Mouse (Mus musculus) inflammation-experienced regulatory T-cells, adult 6 months (primary cell): ENCODE data around the gene Ube2g2. TPM values are rescaled to one million over a fixed set of nuclear protein-coding genes. Genes with fewer than 3 reads are reported as not detected.

Source experiments
- ATAC-seq: one replicate; pipeline ENCODE4 v1.8.0; 2017
- polyA plus RNA-seq, 3 experiments: library from polyadenylated mRNA; unstranded; fragments of 100-300 nt; shearing (Covaris generic); gene quantifications; one replicate each; pipeline ENCODE4 v1.2.1; 2017

Gene Ube2g2
- 10 to 100 TPM; 41.1 to 55.4 (median 50.1) TPM for polyA plus RNA-seq

DNA sequence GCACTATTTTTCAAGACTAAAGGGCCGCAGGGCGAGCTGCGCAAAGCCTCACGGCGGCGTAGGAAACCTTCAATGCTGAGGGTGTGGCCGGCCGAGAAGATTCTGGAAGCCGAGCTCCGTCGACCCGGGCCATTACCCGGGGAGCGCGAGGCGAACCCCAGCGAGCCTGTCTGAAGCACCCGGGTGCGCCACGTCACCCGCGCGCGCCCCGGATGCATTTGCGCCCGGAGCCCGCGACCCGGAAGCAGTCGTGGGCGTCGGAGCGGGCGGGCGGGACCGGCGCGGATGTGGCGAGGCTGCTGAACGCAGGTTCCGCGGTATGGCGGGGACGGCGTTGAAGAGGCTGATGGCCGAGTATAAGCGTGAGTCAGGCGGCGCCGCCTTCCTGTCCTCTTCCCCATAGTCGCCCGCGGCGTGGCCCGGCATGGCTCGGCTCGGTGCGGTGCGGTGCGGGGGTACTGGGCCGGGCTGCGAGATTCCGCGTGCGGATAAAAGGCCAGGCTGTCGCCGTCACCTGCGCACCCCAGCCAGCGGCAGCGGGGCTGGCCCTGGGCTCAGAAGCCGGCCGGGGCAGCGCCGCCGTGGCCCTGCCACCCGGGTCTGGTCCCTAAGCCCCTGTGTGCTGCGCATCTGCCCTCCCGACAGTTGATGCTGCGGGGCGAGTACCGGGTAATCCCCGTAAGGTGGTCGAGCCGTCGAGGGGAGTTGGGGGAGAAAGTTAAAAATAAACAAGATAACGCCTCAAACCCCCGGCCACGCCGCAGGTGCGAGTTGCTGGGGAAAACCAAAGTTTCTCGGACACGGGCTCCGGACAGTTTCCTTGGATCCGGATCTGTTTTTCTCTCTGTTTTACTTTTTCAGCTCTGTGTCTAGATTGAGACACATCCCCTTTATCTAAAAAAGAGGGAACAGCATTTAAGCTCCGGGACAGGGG is at the start of gene Ube2g2:
Gene Ube2g2, plus strand, starts transcription at position 221 of the 934 bp plus-strand sequence.
- ATAC-seq = peak; percentile 86

GRCm38 (mm10) chr10:77573162-77573561 is 48.9 kb upstream of the Ube2g2 start:
- ATAC-seq = no peak

- ATAC-seq = no peak
Measured at GRCm38 (mm10) chr10:77580027-77580920, 41.8 kb upstream of the Ube2g2 start.

DNA sequence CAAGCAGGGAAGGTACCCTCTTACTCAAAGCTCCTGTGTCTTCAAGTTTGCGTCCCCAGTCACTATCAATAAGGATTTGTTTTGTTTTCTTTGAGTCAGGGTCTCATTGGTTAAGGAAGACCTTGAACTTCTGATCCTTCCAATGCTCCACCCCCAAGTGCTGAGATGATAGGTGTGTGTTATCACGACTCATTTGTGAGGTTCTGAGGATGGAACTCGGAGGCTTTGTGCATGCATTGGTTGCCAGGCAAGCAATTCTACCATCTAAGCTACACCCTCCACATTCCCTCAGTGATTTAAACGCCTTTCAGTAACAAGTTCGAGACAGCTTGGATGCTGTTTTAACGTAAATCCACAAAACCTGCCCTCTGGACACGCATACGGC is 41.1 kb upstream of the Ube2g2 start:
- ATAC-seq = peak; percentile 3

DNA sequence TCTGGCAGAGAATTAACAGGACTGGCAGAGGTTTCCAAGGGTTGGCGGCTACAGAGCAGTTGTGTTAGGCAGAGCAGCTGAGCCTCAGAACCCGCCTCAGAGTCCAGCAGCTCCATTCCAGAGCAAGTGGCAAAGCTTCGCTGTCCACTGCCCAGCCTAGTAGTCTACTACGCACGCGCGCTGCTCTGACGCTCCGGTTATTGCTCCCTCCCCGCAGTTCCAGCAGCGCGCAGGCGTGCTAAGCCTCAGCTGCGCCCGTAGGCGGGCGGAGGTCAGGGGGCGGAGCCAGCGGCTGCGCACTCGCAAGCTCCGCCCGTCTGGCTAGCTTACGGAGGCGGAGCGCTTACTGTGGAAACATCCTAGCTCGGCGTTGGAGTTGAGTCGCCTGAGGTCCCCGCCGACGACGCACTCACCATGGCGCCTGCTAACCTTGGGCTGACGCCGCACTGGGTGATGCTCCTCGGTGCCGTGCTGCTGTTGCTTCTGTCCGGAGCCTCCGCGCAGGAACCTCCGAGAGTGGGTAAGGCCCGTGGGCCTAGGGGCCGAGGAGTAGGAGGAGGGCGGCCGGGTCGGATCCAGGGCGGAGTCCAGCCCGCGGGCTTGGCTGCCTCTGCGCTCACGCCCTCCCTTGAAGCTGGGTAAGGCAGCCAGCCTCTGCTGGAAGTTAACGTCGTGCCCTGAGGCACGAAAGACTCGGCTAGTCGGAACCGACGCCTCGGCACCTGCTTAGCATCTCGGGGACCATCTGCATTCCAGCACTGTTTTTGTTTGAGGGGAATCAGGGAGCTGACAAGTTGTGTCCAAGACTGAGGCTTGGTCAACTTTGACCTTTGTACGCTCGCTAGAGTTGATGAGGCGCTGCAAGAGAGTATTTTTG is 40.4 kb upstream of the Ube2g2 start, which contains the start of gene Pttg1ip:
Gene Pttg1ip, plus strand, starts transcription at position 313 of the 877 bp plus-strand sequence.
- peak; percentile 87 for ATAC-seq

- ATAC-seq = no peak
Measured at GRCm38 (mm10) chr10:77582285-77582618, 39.8 kb upstream of the Ube2g2 start.

DNA sequence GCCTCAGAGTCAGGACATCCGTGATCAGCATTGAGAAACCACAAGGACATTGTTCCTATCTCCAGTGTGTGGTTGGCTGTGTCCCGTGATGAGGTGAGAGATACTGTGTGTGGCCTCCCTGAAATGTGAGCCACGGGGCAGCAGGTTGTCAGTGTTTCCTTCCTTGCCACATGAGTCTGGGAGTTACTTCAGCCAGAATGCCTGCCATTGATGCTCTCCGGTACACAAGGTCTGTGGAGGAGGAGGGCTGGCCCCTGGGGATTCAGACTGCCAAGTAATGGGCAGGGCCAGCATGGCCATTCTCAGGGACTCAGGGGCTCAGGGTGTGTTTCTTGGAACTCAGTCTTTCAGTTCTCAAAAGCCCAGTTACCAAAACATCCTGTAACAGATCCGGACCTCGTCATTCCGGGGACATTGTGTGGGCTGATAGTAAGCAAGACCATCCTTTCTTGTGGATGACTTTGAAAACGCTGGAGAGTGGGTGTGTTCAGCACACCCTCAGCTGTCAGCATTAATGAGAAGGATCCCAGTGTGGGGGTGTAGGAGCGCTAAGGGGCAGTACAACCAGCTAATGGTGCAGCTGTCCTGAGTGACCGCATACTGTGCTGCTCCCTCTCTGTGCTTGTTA is 38.2 kb upstream of the Ube2g2 start:
- no peak for ATAC-seq

DNA sequence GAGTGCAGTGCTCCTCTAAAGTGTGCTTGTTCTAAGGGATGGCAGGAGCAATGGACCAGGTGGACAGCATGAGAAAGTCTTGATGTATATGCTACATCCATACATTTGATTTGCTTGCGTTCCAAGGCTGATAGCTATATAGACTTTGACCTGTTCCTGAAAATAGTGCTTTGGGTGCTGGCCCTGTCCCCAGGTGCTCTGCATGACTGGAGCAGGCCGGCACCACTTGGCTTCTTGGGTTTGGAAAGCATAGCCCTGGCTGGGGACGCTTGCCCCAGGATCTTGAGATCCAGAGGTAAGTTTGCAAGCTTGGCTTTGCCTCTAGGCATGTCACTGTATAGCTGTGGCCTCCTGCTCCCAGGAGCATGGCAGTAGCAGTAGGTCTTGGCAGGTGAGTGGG is 35.4 kb upstream of the Ube2g2 start:
- no peak for ATAC-seq

GRCm38 (mm10) chr10:77587091-77587775 is 34.8 kb upstream of the Ube2g2 start:
- no peak for ATAC-seq

DNA sequence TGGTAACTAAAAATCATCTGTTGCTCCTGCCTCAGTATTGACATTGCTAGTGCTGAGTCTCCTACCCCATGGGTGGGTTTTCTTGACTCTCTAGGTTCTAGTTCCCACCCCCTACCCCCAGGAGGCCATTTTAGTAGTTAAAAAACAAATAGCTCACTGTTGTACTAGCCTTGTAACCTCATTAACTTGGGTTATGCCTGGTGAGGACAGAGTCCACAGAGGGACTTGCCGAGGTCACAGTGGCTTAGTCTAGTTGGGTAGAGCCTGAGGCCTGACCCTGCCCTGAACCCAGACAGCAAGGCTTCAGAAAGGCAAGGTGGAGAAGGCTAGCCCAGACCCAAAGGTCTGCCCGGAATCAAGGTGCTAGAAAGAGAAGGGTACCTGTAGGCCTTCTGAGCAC is 34.0 kb upstream of the Ube2g2 start:
- no peak for ATAC-seq

GRCm38 (mm10) chr10:77589117-77589516 is 33.0 kb upstream of the Ube2g2 start:
- ATAC-seq = no peak

DNA sequence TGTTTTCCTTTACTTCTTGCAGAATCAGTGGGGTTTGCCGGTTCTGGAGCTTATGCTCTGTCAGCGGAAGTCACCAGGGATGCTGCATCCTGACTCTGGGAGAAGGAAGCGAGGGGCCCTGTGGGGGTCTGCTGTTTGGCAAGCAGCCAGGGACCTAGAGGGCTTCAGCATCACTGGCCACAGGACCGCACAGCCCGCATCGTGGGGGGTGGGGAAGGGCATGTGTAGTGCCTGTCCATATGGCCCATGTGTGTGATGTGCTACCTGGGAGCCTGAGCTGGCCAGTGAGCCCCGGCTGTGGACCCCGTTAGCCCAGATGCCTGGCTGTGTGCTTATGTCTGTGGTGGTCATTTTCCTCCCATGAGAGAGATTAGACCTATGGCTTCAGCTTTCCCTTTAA is 32.3 kb upstream of the Ube2g2 start:
- no peak for ATAC-seq

DNA sequence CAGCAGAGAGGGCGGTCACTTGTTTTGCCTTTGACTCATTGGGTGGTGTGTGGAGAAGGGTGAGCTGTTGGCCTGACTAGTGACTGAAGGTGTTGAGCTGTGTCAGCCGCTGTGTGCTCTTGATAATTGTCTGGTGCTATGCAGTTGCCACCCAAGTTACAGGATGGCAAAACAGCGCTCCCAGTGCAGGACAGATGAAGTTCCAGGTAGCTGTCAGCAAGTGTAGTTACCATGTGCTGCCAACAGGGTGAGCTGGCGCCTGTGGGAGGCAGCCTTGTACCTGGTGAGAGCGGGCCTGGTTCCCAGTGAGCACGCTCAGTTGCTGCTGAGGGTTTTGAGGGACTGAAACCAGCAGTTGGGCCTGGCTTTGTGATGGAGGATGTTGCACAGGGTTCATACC is 31.3 kb upstream of the Ube2g2 start:
- ATAC-seq = peak; percentile 98

DNA sequence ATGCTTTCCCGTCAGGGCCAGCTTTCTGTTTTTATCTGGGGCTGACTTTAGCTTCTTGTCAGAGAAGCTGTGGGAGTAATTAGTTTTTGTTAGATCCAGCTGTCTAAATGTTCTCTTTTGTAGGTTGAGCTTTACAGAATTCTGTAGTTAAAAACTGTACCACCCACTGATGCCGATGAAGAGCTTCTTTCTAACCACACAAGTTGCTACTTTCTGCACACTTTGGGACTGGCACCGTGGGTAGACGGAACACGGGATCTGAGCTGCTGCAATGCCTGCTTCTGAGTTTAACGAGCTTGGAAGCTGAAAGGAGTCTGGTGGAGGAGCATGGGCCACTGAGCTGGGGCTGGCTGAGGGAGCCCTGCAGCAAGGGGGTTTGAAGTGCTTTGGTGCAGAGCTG is 30.5 kb upstream of the Ube2g2 start:
- ATAC-seq = no peak

DNA sequence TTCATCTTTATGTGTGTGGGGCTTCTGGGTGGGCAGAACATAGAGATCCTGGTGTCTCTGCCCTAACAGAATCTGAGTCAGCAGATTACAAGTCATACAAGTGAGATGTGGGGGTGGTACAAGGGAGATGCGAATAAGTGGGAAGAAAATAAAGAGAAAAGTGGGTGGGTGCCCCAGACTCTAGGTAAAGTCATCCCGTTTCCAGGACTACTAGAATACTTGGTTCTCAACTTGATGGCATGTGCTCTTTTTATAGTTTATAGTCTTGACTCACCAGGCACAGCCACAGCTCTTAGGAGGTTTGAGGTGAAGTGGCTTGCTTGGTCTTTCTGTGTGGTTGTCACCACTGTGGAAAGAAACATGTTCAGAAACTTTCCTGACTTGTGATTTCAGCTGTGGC is 26.0 kb upstream of the Ube2g2 start:
- no peak for ATAC-seq

DNA sequence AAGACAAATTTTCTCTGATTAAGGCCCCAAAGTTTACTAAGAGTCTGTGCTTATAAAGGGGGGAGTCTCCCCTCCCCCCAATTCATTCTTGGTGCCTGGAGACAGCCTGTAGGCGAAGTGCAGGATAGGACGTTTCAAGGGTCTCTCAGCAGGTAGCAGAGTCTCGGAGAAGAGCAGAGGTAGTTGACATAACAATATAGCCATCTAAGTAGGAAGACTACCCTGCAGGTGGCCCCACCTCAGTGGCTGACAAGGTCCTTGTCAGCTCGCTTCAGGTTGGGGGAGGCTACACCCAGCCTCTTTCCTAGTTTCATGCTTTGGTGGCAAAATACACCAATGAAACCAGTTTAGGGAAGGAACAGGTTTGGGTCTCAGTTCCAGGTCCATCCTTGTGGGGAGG is 19.1 kb upstream of the Ube2g2 start:
- no peak for ATAC-seq

DNA sequence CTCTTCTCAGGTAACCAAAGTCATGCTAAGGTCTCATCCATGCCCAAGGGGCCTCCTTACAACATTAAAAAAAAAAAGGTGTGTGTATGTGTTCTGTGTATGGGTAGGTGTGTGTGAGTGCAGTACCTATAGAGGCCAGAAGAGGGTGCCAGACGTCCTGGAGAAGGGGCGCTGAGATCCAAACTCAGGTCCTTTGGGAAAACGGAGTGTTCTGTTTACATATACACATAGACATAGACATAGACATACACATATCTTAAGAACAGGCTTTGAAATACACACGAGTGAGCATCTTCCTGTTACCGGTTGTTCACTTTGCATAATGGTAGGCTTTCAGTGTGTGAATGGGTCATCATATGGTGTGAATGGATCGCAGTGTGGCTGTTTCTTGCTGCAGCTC is 18.0 kb upstream of the Ube2g2 start:
- no peak for ATAC-seq

DNA sequence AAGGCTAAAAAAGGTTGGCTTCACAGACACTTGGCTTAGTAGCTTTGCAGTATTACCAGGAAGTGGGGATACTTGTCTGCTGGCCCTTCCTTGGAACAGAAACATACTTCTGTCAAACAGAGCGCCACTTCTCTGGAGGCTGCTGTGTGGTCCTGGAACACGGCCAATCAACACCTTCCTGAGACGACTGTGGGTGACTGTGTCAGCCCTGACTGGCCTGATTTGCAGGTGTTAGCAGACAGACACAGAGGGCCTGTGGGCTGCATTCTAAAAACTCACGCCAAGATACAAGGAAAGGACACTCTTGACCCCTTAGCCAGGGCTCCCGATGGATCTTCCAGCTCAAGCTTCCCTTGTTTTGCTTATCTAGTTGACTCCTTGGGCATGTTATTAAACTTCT is 17.1 kb upstream of the Ube2g2 start:
- ATAC-seq = no peak

GRCm38 (mm10) chr10:77605368-77605767 is 16.7 kb upstream of the Ube2g2 start:
- ATAC-seq = no peak

DNA sequence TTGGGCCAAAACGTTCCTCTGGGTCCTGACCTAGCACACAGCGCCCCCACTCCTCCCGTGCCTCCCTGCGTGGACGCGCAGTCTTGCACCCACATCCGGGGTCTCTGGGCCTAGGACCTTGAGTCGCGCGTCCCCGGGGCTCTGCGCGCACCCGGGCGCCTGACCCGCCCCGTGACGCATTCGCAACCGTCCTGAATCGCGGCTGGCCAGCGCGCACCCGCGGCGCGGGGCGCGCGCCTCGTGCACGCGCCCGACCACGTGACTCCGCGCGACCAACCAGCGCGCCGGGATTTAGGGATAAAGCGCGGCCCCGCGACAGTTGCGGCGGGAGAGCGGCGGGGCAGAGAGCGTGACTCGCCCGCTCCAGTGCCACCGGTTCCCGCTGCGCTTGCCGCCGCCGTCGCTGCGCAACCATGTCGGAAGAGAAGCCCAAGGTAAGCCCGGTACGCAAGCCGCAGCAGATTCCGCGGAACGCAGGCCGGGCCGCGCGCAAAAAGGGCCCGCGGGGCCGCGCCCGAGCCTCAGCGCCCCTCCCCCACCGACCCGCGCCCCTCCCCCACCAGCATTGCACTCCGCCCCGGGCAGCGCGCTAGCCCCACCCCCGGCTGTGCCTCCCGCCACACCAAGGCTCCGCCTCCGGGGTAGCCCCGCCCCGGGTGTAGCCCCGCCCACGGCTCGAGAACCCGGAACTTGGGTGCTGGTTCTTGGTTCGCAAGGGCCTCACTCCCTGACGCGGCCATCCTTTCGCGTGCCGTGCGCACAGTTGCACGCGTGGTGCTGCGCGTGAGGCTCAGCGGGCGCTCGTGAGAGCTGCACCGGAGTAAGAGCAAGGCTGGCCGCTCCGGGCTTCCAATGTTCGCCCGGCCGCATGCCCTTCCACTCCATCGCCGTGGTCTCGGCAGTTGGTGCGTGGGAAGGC is 15.9 kb upstream of the Ube2g2 start, which contains the start of the genes Sumo3 and Gm49325:
Gene Sumo3, plus strand, starts transcription at position 190 of the 919 bp plus-strand sequence.
Gene Gm49325, plus strand, starts transcription at position 290 of the 919 bp plus-strand sequence.
- ATAC-seq = peak; percentile 77
